Mouse (Mus musculus) forebrain, embryonic 15.5 days (tissue): Measurements from ENCODE around the gene Fam32a. TPM values are rescaled to one million over a fixed set of nuclear protein-coding genes. Genes with fewer than 3 reads are reported as not detected.

Source experiments
- ATAC-seq: fragments of 200-750 bp; cut with Nextera tagmentation; replicated peaks from 2 replicates; pipeline ENCODE4 v1.8.0; 2017; ENCODE audit warnings: mild to moderate bottlenecking, moderate TSS enrichment, moderate library complexity
- H3K27ac ChIP-seq: fragments of 300-500 bp; sonication (generic); replicated peaks from 2 replicates; pipeline ENCODE4 v1.5.1; 2015; ENCODE audit warnings: mild to moderate bottlenecking, inconsistent platforms
- H3K27me3 ChIP-seq: fragments of 300-500 bp; sonication (generic); 2 replicates; pipeline ENCODE4 v1.6.1; 2015; ENCODE audit warnings: inconsistent platforms
- H3K36me3 ChIP-seq: fragments of 300-500 bp; sonication (generic); 2 replicates; pipeline ENCODE4 v1.6.1; 2015; ENCODE audit warnings: mild to moderate bottlenecking, inconsistent platforms
- H3K4me1 ChIP-seq: fragments of 300-500 bp; sonication (generic); 2 replicates; pipeline ENCODE4 v1.6.1; 2015; ENCODE audit warnings: inconsistent platforms
- H3K4me2 ChIP-seq: fragments of 300-500 bp; sonication (generic); replicated peaks from 2 replicates; pipeline ENCODE4 v1.6.1; 2015; ENCODE audit warnings: mild to moderate bottlenecking, inconsistent platforms
- H3K4me3 ChIP-seq: fragments of 300-500 bp; sonication (generic); 2 replicates; pipeline ENCODE4 v1.5.1; 2015; ENCODE audit warnings: mild to moderate bottlenecking, inconsistent platforms
- H3K9ac ChIP-seq: fragments of 300-500 bp; sonication (generic); replicated peaks from 2 replicates; pipeline ENCODE4 v1.6.1; 2015; ENCODE audit warnings: mild to moderate bottlenecking, inconsistent platforms
- H3K9me3 ChIP-seq: fragments of 300-500 bp; sonication (generic); 2 replicates; pipeline ENCODE4 v1.6.1; 2016; ENCODE audit warnings: inconsistent platforms
- WGBS: fragments of 180-500 bp; shearing (Covaris S2); methylation state at CpG from one replicate; pipeline ENCODE4 v1.1.7; 2015; ENCODE audit warnings: mixed read lengths; 5-methylcytosine and 5-hydroxymethylcytosine counted together
- polyA plus RNA-seq: library from polyadenylated mRNA; unstranded; fragments of >200 nt; fragmentation: Nextera tagmentation; extraction: Ambion mirVana; gene quantifications from 2 replicates; pipeline ENCODE4 v1.2.1, GENCODE M21; 2015

Fam32a gene
- polyA plus RNA-seq, 1 experiment from 2014 or later, result 116 TPM

DNA sequence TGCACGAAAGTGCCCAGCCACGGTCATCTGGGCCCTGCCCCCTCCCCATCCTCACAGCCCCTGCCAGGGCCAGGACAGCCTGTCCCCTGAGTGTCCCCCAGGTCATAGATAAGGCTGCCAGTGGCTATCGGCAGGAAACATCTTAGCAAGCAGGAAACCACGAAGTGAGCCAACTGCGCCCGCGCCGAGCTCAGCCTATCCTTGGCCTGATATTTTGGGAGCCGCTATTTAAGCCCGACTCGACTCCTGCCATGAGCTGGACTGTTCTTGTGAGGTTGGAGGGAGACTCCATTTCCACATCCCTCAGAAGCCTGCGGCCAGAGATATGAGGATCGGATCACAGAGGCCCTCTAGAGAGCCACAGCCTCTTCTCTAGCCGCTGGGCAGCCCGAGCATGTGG is 48.8 kb downstream of the Fam32a start:
- Histone ChIP-seq H3K9me3 (no peaks in the 10 kb centered on the region), H3K4me1 (no peaks in the 10 kb centered on the region), H3K27me3 (no peaks in the 10 kb centered on the region), H3K4me2 (no peak overlapping the region), H3K9ac (no peak overlapping the region), H3K27ac (no peak overlapping the region), H3K36me3 (no peaks in the 10 kb centered on the region), H3K4me3 (no peak overlapping the region)
- 89% methylated on average over 15 of the region's 15 CpGs for WGBS
- no peak for ATAC-seq

DNA sequence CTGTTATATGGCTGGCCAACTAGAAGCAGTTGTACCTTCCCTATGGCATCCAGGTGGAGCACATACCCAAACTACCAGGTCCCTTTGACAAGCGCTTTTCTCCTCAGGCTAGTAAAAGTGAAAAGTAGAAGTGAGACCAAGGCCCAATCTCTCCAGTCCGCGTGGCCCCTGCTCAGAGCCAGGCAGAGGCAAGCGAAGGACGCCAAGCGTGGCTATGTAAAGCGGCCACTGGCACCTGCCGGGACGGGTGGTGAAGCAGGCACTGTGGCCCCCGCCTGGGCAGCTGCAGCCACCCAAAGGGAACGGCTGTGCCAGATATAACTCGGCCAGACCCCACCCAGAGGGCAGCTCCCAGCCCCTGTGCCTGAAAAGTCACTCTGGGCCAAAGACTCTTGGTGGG is 51.1 kb downstream of the Fam32a start:
- WGBS, result 92% methylated on average over 12 of the region's 12 CpGs

DNA sequence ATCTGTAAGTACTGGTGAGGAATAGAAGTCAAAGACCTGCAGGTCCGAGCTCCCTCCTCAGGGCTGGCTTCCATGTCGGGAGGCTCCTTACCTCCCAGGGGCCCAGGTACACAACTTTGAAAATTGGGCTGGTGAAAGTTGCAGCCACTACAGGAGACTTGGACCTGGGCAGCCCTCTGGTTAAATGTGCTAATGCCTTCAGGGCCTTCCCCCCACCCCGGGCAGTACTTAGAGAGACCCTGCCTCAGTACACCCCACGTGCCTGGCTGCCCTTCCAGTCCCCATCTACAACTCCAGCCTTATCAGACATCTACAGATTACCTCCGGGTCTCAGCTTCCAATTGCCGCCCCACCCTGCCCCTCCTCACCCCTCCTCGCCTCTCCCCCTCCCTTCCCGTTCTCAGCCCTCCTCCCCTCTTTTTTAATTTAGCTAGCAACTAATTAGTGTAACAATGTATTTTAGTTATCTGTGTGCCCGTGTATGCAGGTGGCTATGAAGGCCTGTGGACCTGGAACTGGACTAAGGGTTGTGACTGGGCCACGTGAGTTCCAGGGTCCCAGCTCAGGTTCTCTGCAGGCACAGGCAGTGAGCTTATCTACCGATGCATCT is 51.6 kb downstream of the Fam32a start:
- WGBS, result 75% methylated on average over 11 of the region's 11 CpGs
- ATAC-seq, result no peak
- no peak overlapping the region for H3K4me2 ChIP-seq
- no peaks in the 10 kb centered on the region for H3K9me3 ChIP-seq
- H3K27ac ChIP-seq, result no peak overlapping the region
- H3K27me3 ChIP-seq, result no peaks in the 10 kb centered on the region
- no peaks in the 10 kb centered on the region for H3K4me1 ChIP-seq
- H3K4me3 ChIP-seq, result no peak overlapping the region
- no peak overlapping the region for H3K9ac ChIP-seq
- no peaks in the 10 kb centered on the region for H3K36me3 ChIP-seq

More for the DNA sequence above, 51.1 kb downstream of the Fam32a start:
- Histone ChIP-seq H3K4me3 (no peak overlapping the region), H3K4me1 (no peaks in the 10 kb centered on the region), H3K36me3 (no peaks in the 10 kb centered on the region), H3K27ac (no peak overlapping the region), H3K9ac (no peak overlapping the region), H3K9me3 (no peaks in the 10 kb centered on the region), H3K4me2 (no peak overlapping the region), H3K27me3 (no peaks in the 10 kb centered on the region)
- no peak for ATAC-seq

DNA sequence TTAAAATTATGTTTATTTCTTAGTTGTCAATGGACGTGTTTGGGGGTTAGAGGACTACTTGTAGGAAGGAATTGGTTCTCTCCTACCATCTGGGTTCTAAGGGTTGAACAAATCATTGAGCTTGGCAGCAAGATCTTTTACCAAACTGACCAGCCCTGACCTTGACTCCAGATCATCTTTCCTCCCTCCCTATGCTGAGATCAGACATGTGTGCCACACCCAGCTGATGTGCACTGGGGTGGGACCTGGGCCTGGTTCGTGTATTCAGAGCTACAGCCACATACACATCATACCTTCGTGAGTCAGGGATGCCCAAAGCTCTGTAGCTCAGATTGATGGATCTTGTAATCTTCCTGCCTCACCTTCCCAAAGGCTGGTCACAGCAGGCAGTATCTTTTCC is 52.2 kb downstream of the Fam32a start:
- Histone ChIP-seq H3K4me1 (no peaks in the 10 kb centered on the region), H3K9ac (no peak overlapping the region), H3K27me3 (no peaks in the 10 kb centered on the region), H3K4me2 (no peak overlapping the region), H3K4me3 (no peak overlapping the region), H3K27ac (no peak overlapping the region), H3K9me3 (no peaks in the 10 kb centered on the region), H3K36me3 (no peaks in the 10 kb centered on the region)
- WGBS, result 77% methylated on average over 3 of the region's 3 CpGs
- ATAC-seq, result no peak

DNA sequence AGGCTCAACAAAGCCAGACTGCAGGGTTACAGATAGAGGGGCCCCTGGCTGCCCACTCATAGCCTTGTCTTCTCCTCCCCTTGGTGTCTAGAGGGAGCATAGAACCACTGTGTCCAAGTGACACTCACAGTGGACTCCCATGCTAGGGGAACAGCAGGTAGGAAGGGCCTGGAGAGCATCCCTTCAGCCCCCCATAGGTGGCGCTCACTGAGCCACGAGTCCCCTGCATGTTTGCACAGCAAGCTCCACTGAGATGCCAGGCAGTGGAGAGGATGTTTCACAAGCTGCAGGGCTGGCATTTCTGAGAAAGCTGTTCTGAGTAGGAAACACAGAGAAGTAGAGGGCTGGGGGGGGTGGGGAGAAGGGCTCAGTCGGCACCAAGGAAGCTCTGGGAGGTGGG is 52.8 kb downstream of the Fam32a start:
- ATAC-seq, result no peak
- 20% methylated on average over 3 of the region's 3 CpGs for WGBS
- no peaks in the 10 kb centered on the region for H3K9me3 ChIP-seq
- no peaks in the 10 kb centered on the region for H3K36me3 ChIP-seq
- H3K4me3 ChIP-seq, result no peak overlapping the region
- no peak overlapping the region for H3K27ac ChIP-seq
- no peak overlapping the region for H3K4me2 ChIP-seq
- H3K9ac ChIP-seq, result no peak overlapping the region
- no peaks in the 10 kb centered on the region for H3K27me3 ChIP-seq
- H3K4me1 ChIP-seq, result no peaks in the 10 kb centered on the region

DNA sequence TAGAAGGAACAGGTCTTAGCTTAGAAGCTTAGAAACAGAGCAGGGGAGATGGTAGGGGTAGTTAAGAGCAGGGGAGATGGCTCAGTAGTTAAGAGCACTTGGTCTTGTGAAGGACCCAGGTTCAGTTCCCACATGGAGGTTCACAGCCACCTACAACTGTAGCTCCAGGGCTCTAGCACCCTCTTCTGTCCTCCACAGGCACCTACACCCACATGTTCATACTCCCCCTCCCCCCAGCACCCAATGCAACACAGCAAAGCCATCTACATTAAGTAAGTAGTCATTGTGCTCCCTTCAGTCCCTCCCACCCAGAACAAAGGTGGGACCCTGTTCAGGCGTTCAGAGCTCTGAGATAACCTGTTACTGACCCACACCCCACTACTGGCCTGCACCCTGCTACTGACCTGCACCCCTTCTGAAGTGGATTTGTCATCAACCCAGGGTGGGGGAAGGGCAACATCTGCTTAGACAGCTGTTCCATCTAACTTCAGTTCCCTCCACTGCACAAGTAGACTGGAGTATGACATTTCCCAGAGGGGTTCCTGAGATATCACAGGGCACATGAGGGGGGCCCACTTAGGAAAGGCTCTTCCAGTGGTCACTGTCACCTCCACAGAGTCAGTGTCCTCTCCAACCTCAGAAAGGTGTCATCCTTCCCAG is 53.7 kb downstream of the Fam32a start:
- no peaks in the 10 kb centered on the region for H3K4me1 ChIP-seq
- WGBS, result 48% methylated on average over 1 of the region's 1 CpGs
- no peak for ATAC-seq

DNA sequence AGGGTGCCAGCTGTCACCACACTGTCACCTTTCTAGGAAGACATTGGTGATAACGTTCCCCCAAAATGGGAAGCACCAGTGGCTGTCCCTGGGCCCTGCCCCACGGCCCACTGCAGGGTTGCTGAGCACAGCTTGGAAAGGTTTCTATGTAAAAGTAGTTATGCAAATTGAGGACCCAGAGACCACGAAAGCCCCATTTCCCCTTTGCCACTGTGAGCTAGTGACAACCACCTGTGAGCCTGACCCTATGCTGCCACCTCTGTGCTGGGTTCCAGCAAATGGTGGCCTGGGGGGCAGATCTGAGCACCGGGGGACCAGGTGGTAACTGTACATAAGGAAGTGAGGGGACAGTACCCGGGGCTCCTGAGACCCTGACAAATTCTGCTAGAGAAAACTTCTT is 54.3 kb downstream of the Fam32a start:
- Histone ChIP-seq H3K9ac (no peak overlapping the region), H3K4me1 (no peaks in the 10 kb centered on the region), H3K9me3 (no peaks in the 10 kb centered on the region), H3K36me3 (no peaks in the 10 kb centered on the region), H3K4me3 (no peak overlapping the region), H3K27me3 (no peaks in the 10 kb centered on the region), H3K27ac (no peak overlapping the region), H3K4me2 (no peak overlapping the region)
- ATAC-seq, result no peak
- WGBS, result 80% methylated on average over 5 of the region's 5 CpGs

More for the DNA sequence above, 53.7 kb downstream of the Fam32a start:
- Histone ChIP-seq H3K9ac (no peak overlapping the region), H3K27me3 (no peaks in the 10 kb centered on the region), H3K36me3 (no peaks in the 10 kb centered on the region), H3K9me3 (no peaks in the 10 kb centered on the region), H3K27ac (no peak overlapping the region), H3K4me2 (no peak overlapping the region), H3K4me3 (no peak overlapping the region)

Other genes with a start within 250 kb of the Fam32a start
- gene Cyp4f18, start 210.1 kb upstream of the Fam32a start, polyA plus RNA-seq, result 1.2 TPM in 1 of 2 replicates, not detected in the other
- not detected in 2 replicates for gene Olfr372, start 178.5 kb upstream of the Fam32a start, polyA plus RNA-seq
- gene Olfr373, start 136.6 kb upstream of the Fam32a start, polyA plus RNA-seq, result not detected in 2 replicates
- gene Olfr374, start 112.7 kb upstream of the Fam32a start, polyA plus RNA-seq, result not detected in 2 replicates
- gene Tpm4, start 84.8 kb upstream of the Fam32a start, polyA plus RNA-seq, result 221 TPM in 2 replicates
- 100 and 103 TPM in 2 replicates for gene Rab8a, start 58.5 kb upstream of the Fam32a start, polyA plus RNA-seq
- not detected in 2 replicates for gene Hsh2d, start 30.1 kb upstream of the Fam32a start, polyA plus RNA-seq
- gene Cib3, start 6.9 kb upstream of the Fam32a start, polyA plus RNA-seq, result not detected in 2 replicates
- gene Gm11034, start 6.1 kb upstream of the Fam32a start, polyA plus RNA-seq, result not detected in 2 replicates
- 248 and 252 TPM in 2 replicates for gene Ap1m1, start 20.3 kb downstream of the Fam32a start, polyA plus RNA-seq
- 23.0 and 23.1 TPM in 2 replicates for gene Gm10282, start 85.5 kb downstream of the Fam32a start, polyA plus RNA-seq
- 4.0 and 4.1 TPM in 2 replicates for gene Klf2, start 99.3 kb downstream of the Fam32a start, polyA plus RNA-seq
- gene Eps15l1, start 201.7 kb downstream of the Fam32a start, polyA plus RNA-seq, result 62.3 and 63.1 TPM in 2 replicates
- 0.92 TPM in 2 replicates for gene Calr3, start 224.1 kb downstream of the Fam32a start, polyA plus RNA-seq
- gene 1700030K09Rik, start 224.2 kb downstream of the Fam32a start, polyA plus RNA-seq, result 22.2 and 23.1 TPM in 2 replicates